Mouse (Mus musculus): ENCODE results near the gene Atox1.
A peak's percentile ranks its signal among the peaks of the same experiment; 100 is the strongest.

GRCm38 (mm10) chr11:55415036-55415704 lies 45.9 kb downstream of the Atox1 start:
- TF ChIP-seq CTCF (IDR thresholded peaks at IDR 0.05; ENCODE audit: borderline replicate concordance, insufficient read depth, low read length) (no peak), POLR2A (IDR thresholded peaks at IDR 0.05; ENCODE audit: low read depth, low read length) (peak; percentile 46; the same call in 1 of the 2 replicates)

All from embryonic fibroblast, embryonic 13.5 days (primary cell).